Mouse (Mus musculus) E14TG2a.4 (cell line): ENCODE data around the gene Ndufs3.
A peak's percentile ranks its signal among the peaks of the same experiment; 100 is the strongest.

Source experiments
- H3K27me3 ChIP-seq: 2 replicates; pipeline ENCODE4 v1.6.1; 2014; ENCODE audit warnings: low read length, control low read depth; ENCODE audit not compliant: insufficient read depth
- H3K36me3 ChIP-seq: 2 replicates; pipeline ENCODE4 v1.6.1; 2014; ENCODE audit warnings: low read length, control low read depth; ENCODE audit not compliant: insufficient read depth
- H3K4me1 ChIP-seq: replicated peaks from 2 replicates; pipeline ENCODE4 v1.6.1; 2014; ENCODE audit warnings: low read depth, low read length, control low read depth
- H3K4me3 ChIP-seq: replicated peaks from 2 replicates; pipeline ENCODE4 v1.5.1; 2014; ENCODE audit warnings: mild to moderate bottlenecking, low read length
- H3K9me3 ChIP-seq: 2 replicates; pipeline ENCODE4 v1.6.1; 2014; ENCODE audit warnings: low read length, control low read depth
- CTCF ChIP-seq: conservative IDR thresholded peaks from 2 replicates; pipeline ENCODE4 v1.5.1; 2014; ENCODE audit warnings: low read length
- NANOG ChIP-seq: IDR thresholded peaks from 2 replicates; pipeline ENCODE4 v1.6.1; 2014; ENCODE audit warnings: borderline replicate concordance, low read length, mixed read lengths
- POU5F1 ChIP-seq: IDR thresholded peaks from 2 replicates; pipeline ENCODE4 v1.6.1; 2014; ENCODE audit warnings: low read length, borderline replicate concordance

Ndufs3 gene

GRCm38 (mm10) chr2:90904076-90904855, at the start of gene Ndufs3, which contains the start of gene Kbtbd4:
TSS of gene Ndufs3 (minus strand) at chr2:90904827.
TSS of gene Kbtbd4 (plus strand) at chr2:90904740.
- TF ChIP-seq CTCF = no peak
- TF ChIP-seq POU5F1 = peak; percentile 9; the same call in 1 of the 2 replicates
- TF ChIP-seq NANOG = no peak

GRCm38 (mm10) chr2:90953461-90953860, 48.8 kb upstream of the Ndufs3 start:
- TF ChIP-seq POU5F1 (no peak), NANOG (no peak), CTCF (no peak)
- Histone ChIP-seq H3K4me3 (no peak overlapping the region), H3K27me3 (no peaks in the 10 kb centered on the region), H3K36me3 (peaks cover 54% of the 10 kb centered on the region), H3K4me1 (peaks cover 38% of the 10 kb centered on the region), H3K9me3 (no peaks in the 10 kb centered on the region)

More at GRCm38 (mm10) chr2:90904076-90904855, at the start of gene Ndufs3, which contains the start of gene Kbtbd4:
- peaks cover 27% of the 10 kb centered on the region for H3K4me1 ChIP-seq
- no peaks in the 10 kb centered on the region for H3K9me3 ChIP-seq
- no peaks in the 10 kb centered on the region for H3K27me3 ChIP-seq
- peak within 1 kb of the TSS; percentile 99 for H3K4me3 ChIP-seq
- H3K36me3 ChIP-seq = peaks cover 74% of the 10 kb centered on the region

GRCm38 (mm10) chr2:90950582-90951194, 46.1 kb upstream of the Ndufs3 start:
- H3K4me3 ChIP-seq = no peak overlapping the region

GRCm38 (mm10) chr2:90950149-90950548, 45.5 kb upstream of the Ndufs3 start:
- Histone ChIP-seq H3K9me3 (no peaks in the 10 kb centered on the region), H3K4me1 (peaks cover 58% of the 10 kb centered on the region), H3K4me3 (no peak overlapping the region), H3K36me3 (peaks cover 58% of the 10 kb centered on the region), H3K27me3 (no peaks in the 10 kb centered on the region)
- TF ChIP-seq POU5F1 (no peak), NANOG (no peak), CTCF (no peak)

More at GRCm38 (mm10) chr2:90950582-90951194, 46.1 kb upstream of the Ndufs3 start:
- Histone ChIP-seq H3K9me3 (no peaks in the 10 kb centered on the region), H3K36me3 (peaks cover 59% of the 10 kb centered on the region), H3K27me3 (no peaks in the 10 kb centered on the region), H3K4me1 (peaks cover 57% of the 10 kb centered on the region)
- TF ChIP-seq POU5F1 (no peak), CTCF (no peak), NANOG (no peak)

GRCm38 (mm10) chr2:90941744-90942143, 37.1 kb upstream of the Ndufs3 start:
- H3K4me1 ChIP-seq = peaks cover 67% of the 10 kb centered on the region
- H3K27me3 ChIP-seq = no peaks in the 10 kb centered on the region
- peaks cover 46% of the 10 kb centered on the region for H3K36me3 ChIP-seq
- TF ChIP-seq CTCF = no peak
- H3K4me3 ChIP-seq = peak overlapping the region; percentile 98
- no peaks in the 10 kb centered on the region for H3K9me3 ChIP-seq

- no peaks in the 10 kb centered on the region for H3K27me3 ChIP-seq
- TF ChIP-seq POU5F1 (no peak), CTCF (no peak)
- H3K4me3 ChIP-seq = peak within 1 kb of the TSS; percentile 98
- H3K9me3 ChIP-seq = no peaks in the 10 kb centered on the region
- peaks cover 57% of the 10 kb centered on the region for H3K4me1 ChIP-seq
- H3K36me3 ChIP-seq = peaks cover 35% of the 10 kb centered on the region; the same call in 1 of the 2 replicates
These were observed 35.9 kb upstream of the Ndufs3 start, which contains the start of gene Celf1 for GRCm38 (mm10) chr2:90940233-90941229. TSS of gene Celf1 (plus strand) at chr2:90940382.

- no peak for TF ChIP-seq CTCF
- TF ChIP-seq POU5F1 = no peak
- TF ChIP-seq NANOG = no peak
- H3K36me3 ChIP-seq = peaks cover 28% of the 10 kb centered on the region; the same call in 1 of the 2 replicates
- H3K4me1 ChIP-seq = peaks cover 49% of the 10 kb centered on the region
- H3K27me3 ChIP-seq = no peaks in the 10 kb centered on the region
- H3K9me3 ChIP-seq = no peaks in the 10 kb centered on the region
- peak overlapping the region; percentile 98 for H3K4me3 ChIP-seq
These were observed 35.1 kb upstream of the Ndufs3 start for GRCm38 (mm10) chr2:90939750-90940149.

GRCm38 (mm10) chr2:90938362-90938761, 33.7 kb upstream of the Ndufs3 start:
- Histone ChIP-seq H3K4me1 (peaks cover 36% of the 10 kb centered on the region), H3K4me3 (no peak overlapping the region), H3K36me3 (peaks cover 15% of the 10 kb centered on the region; the same call in 1 of the 2 replicates), H3K27me3 (no peaks in the 10 kb centered on the region), H3K9me3 (no peaks in the 10 kb centered on the region)
- TF ChIP-seq NANOG (no peak), CTCF (no peak), POU5F1 (no peak)
